Mouse (Mus musculus): ENCODE data around the gene Ppp1r36.
"Not testable (repeated sequence)": the region's sequence is repeated elsewhere in the genome, so short reads cannot be mapped to it uniquely, and the experiment has no call there.

Gene Ppp1r36

DNA sequence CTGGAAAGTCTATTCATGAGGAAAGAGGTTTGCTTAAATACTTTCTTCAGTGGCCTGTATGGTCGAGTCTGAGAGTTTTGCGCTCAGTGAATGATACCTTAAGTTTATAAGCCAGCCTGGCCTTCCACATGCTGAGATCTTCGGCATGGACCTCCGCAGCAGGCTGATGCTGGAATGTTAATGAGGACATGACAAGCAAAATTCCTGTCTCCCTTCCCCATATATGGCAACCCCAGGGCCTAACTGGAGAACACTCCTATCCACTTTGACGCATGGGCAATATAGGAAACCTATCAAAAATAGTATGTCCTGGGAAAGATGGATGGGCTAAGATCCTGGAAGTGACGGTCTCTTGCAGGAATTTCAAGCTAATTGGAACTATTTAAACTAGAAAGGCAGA lies 30.8 kb downstream of the Ppp1r36 start:
- DNase-seq (ENCODE audit: low read depth) = no peak

DNA sequence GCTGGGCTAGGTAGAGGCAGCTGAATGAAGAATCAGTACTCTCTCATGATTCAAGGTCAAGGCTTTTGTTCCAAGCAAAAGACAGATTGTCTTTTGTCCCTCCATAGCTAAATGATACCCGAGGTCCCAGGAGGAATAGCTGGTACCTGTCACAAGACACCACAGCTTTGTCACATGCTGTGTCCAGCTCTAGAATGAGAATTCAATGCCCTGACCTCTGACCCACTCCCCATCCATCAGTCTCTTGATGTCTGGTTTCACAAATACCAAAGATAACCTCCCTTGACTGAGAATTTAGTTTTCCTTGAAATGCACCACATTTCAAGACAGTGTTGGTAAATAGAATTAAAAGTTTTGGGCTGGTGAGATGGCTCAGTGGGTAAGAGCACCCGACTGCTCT lies 34.9 kb downstream of the Ppp1r36 start:
- DNase-seq (ENCODE audit: low read depth) = no peak

DNA sequence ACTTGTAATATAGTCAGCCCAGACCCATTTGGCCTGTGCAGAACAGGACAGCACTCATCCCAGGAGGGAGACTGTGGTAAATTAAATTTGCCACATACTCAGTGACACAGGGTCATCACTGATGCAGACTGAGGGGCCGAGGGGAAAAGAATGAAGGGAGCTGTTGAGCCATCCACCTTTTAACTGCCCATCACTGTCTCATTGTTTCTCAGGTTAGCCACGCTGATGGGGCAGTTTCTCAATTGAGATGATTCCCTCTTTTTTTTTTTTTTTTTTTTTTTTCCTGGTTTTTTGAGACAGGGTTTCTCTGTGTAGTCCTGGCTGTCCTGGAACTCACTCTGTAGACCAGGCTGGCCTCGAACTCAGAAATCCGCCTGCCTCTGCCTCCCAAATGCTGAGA lies 41.1 kb downstream of the Ppp1r36 start:
- DNase-seq (ENCODE audit: low read depth) = not testable (repeated sequence)

DNA sequence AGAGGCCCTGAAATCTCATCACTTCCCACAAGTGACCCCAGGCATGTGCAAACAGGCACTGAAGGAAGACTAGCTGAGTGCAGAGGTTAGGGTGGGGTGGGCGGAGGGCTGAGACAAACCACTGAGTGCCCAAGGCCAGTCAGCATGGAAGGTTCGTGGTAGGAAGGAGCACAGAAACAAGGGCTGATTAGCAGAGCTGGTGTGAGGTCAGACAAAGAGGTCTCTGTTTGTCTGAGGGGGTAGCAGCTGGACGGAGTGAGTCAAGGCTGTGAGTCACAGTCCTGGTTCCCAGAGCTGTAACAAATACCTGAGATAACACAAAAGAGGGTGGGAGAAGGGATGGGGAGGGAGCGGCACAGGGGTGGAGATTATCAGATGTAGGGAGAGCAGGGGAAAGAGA lies 41.7 kb downstream of the Ppp1r36 start:
- peak; percentile 51 for DNase-seq (ENCODE audit: low read depth)

DNA sequence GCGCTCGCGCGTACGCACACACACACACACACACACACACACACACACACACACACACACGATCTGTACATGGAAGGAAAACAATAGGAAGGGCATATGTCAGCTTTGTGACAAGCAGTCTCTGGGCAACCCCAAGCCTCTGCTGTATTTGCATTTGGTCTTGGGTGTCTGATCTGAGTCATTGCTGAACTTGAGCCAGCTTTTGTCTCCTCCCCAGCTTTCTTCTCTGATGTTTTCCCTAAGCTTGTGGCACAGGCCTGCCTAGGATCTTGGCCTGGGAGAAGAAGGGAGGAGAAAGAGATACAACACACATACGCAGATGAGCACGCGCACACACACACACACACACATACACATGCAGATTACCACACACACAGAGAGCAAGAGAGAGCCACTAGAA lies 46.1 kb downstream of the Ppp1r36 start:
- peak; percentile 32 for DNase-seq (ENCODE audit: low read depth)

DNA sequence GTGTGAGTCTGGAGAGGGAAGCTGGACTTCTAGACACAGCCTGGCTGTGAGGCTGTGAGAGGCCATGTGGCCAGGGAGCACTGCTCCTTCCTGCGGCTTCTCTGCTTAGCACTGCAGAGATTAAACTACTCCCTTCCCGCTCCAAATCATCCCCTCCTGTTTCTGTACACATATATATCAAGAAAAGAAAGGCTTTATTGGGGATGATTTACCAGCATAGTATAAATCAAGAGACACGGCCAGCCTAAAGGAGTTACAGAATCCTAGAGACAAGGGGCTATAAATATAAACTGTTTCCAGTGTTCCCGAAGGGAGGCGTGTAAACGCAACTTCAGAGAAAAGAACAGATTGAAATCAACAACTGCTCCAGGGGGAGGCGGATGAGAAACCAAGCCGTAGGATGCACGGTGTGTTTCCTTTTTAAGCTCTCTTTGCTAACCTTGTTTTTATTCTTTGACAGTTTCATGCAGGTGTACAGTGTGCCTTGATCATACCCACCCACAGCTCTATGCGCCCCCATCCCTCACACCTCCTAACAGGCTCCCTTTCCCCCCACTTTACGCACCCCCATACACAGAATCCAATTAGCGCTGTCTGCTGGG lies 47.4 kb downstream of the Ppp1r36 start:
- no peak for DNase-seq (ENCODE audit: low read depth)

DNA sequence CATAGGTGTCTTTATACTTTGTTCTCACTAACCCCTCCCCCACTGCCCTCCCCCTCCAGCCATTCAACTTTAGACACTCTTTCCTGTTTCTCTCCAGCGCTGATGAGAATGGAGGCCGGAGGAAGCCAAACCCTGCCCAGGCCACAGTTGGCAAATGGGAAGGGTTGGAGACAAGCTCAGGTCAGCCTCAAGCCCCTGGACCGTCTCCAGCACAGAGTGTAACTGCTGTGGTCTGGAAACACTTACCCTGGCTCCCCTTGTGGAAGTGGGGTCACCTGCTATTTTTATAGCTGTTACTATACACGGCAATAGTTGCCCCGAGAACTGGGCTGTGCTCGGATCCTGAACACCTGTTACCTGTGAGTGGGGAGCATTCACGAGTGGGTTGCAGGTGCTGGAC lies 49.3 kb downstream of the Ppp1r36 start:
- DNase-seq (ENCODE audit: low read depth) = peak; percentile 28

DNA sequence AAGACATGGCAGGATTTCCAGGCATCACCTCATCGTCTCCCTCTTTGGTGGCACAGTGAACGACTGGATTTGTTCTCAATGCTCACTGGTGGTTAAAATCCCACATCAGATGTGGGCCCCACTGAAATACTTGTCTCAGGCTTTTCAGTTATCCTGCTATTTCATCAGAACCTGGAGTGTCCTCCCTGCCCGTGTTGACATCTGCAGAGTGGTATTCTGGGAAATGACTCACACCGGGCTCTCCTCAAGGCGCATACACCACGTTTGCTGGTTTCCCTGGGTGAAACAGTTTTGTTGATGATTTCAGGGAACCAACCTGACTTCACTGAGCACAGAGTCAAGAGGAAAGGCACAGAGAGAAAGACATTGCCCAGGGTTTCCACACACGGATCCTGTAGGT lies 49.9 kb downstream of the Ppp1r36 start:
- DNase-seq (ENCODE audit: low read depth) = peak; percentile 74

DNA sequence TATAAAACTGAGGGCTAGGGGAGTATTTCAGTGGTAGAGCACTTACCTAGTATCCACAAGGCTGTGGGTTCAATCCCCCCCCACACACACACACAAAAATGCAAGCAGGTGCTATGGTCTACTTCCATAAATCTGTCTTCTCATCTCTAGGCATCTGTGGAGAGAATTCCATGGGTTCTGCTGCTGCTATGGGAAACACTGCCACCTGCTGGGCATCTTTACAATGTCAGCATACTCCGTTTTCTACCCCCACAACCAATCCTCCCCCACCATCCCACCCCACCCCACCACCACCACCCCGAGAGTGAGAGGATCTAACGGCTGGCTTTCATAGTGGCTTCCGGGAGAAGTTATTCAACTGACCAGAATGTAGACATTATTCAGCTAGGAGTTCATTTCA lies 54.7 kb downstream of the Ppp1r36 start:
- peak; percentile 80 for DNase-seq (ENCODE audit: low read depth)

DNA sequence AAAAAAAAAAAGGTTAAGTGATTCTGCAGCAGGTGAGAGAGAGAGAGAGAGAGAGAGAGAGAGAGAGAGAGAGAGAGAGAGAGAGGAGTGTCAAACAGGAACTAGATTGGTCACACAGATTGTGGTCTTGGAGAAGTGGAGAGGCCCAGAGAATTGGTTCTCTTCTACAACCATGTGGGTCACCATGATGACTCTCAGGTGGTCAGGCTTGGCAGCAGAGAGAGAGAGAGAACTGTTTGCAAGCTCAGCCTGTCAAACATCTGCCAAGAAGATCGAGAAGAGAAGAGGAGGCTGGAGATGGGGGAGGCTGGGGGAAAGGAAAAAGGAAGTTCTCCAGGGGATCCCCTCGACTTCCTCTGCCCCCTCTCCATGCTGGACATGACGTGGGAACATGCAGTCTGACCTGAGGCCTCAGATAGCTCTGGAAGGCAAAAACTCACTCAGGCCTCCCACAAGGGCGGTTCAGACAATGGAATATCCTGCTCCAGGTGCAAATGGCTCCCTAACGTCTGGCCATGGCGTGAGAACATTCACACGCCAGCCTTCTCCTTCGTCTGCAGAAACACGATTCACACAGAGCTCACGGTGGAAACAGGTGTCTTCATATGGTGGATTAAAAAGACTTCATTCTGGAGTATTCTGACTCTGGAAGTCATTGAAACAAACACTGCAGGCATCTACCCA lies 56.4 kb downstream of the Ppp1r36 start:
- DNase-seq (ENCODE audit: low read depth) = peak; percentile 60

DNA sequence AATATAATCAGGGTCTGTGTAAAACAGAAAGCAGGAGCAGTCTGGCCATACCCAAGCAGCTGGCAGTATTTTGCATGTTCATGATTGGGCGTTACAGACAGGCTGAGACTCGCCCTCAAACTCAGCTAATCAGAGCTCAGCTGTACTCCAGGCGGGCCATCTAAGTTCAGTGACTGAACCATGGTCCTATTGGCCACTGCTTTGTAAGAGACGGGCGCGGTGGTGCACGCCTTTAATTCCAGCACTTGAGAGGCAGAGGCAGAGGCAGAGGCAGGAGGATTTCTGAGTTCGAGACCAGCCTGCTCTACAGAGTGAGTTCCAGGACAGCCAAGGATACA lies 56.9 kb downstream of the Ppp1r36 start:
- peak; percentile 42 for DNase-seq (ENCODE audit: low read depth)

DNA sequence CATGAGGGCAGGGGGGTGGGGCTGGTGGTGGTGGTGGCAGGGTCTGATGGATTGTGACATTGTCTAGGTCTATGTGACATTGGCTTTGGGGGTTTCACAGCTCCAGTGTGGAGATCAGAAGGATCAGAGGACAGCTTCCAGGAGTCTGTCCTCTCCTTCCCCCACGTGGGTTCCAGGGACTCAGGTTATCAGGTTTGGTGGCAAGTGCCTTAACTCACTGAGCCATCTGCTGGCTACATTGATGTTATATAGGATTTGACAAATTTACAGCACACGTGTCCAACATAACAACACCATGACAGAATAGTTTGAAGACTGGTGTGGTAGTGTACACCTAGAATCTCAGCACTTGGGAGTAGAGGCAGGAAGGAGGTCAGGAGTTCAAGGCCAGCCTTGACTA lies 57.5 kb downstream of the Ppp1r36 start:
- DNase-seq (ENCODE audit: low read depth) = peak; percentile 43

DNA sequence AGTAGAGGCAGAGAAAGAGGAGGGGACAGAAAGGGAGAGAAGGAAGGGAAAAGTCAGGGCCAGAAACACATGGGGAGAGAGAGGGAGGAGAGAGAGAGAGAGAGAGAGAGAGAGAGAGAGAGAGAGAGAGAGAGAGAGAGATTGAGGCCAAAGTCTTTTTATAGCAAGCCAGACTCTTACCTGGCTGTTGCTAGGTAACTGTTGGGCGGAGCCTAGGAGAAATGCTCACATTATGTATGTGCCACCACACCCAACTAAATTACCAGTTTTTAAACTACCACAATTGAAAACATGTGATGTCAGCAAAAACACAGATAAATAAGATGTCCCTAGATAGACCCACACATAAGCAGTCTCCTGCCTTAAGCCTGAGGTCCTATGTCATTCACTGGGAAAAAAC lies 58.8 kb downstream of the Ppp1r36 start:
- DNase-seq (ENCODE audit: low read depth) = no peak

DNA sequence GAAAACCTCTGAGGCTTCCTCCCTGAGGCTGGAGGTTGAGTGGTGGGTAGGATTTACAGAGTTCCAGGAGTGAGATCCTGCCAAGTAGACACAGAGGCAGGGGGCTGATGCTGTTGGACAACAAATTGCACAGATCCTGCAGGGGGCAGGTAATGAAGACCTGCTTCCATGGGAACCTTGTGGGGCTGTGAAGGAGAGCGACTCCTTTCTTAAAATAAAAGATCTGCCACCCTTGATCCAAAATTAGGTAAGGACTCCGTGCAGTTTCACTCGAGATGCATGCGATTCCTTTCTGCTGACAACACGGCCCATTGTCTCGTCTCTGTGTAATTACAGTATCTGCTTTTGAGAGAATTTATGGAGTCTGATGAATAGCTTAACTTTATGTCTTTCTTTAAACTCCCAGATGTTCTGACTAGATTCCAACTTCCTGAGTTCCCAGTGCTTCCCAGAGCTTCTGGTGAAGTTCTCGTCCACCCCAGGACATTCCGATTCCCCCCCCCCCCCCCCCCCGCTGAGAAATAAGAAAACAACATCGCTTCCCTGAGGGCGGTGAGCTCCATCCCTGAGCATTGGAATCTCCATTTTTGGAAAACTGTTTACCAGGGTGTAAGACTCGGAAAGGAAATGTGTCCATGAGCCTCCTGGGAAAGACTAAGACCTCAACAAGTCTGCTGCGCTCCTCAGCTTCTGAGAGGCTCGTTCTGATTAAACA lies 61.1 kb downstream of the Ppp1r36 start:
- no peak for DNase-seq (ENCODE audit: low read depth)

DNA sequence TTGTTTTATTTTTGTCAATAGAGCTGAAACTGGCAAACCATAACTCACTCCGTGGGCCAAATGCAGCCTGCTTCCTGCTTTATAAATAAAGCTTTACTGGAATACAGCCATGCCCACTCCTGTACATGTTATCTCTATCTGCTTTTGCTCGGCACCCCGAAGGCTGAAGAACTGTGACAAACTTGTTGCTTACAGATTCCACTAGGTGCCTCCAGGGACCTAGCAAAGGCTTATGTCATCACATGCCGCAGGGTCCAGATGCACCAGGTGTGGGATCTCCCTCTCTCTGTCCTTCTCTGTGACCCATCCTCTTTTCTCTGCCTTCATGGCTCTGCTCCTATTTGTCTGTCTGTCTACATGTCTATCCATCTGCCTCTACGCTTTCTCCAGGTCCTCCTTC lies 61.8 kb downstream of the Ppp1r36 start:
- no peak for DNase-seq (ENCODE audit: low read depth)

DNA sequence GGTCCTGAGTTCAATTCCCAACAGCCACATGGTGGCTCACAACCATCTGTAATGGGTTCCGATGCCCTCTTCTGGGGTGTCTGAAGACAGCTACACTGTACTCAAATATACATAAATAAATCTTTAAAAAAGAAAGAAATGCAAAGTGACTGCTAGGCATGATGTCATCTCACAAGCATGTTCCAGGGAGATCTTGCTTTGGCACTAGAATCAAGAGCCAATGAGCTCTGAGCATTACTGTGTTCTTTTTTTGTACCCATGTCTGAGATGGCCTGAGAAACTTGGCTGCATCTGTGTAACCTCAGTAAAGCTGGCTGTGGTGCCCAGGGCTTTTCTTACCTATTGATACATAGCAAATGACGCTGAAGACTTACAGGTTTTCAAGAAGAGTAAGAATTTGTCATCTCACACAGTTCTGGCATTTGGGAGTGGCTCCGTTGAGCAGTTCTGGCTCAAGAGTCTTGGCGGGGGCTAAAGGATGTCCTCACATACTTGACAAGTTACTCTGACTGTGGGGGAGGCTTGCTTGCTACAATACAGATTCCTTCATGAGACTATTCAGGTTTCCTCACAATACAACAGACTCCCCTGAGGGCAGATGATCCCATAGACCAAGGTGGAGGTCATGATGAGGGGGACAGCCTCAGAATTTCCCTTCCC lies 62.6 kb downstream of the Ppp1r36 start:
- DNase-seq (ENCODE audit: low read depth) = no peak

DNA sequence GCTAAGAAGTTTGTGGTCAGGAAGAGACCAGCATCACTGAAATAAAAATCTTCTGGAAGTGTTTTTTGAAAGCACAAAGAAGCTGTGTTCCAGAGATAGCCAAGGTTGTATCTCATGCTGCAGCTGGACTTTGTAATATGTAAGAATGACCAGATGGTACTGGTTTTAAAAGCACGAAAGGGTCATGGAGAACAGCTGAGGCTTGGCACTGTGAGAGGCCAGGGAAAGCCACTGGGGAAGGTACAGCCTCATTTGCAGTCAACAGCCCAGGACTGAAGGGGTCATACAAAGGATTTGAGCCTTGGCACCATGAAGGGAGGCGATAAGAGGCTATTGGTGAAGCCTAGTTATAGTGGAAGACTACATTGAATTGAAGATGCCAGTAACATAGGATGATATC lies 65.1 kb downstream of the Ppp1r36 start:
- DNase-seq (ENCODE audit: low read depth) = no peak

DNA sequence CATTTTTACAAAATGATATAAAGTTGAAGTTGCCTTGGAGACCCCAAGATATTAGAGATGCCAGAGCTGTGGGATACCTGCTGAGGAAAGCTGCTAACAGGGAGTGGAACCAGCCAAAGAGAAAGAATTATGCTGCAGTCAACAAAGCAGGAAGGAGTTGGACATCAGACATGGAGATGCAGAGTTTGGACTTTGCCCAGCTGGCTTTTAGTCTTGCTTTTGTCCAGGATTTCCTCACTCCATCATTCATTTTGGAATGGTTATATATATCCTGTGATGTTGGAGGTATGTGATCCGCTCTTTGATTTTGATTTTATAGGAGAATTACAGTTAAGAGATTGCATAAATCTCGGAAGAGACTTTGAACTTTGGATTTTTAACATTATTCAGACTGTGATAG lies 65.6 kb downstream of the Ppp1r36 start:
- DNase-seq (ENCODE audit: low read depth) = no peak

DNA sequence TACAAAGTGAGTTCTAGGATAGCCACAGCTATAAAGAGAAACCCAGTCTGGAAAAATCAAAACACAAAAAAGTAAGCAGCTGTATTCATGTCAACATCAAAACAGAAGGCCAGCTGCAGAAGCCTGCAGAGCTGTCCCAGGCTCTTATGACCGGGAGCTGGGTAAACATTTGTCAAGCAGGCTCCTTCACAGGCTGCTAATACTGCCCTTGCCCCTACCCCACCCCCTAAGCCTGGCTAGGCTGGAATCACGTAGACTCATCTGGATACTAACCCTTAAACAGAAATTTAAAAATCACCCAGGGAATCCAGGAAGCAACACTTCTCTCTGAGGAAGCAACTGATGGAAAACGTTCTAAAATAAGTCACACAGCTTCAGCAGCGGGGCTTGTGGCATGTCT lies 67.5 kb downstream of the Ppp1r36 start:
- no peak for DNase-seq (ENCODE audit: low read depth)

DNA sequence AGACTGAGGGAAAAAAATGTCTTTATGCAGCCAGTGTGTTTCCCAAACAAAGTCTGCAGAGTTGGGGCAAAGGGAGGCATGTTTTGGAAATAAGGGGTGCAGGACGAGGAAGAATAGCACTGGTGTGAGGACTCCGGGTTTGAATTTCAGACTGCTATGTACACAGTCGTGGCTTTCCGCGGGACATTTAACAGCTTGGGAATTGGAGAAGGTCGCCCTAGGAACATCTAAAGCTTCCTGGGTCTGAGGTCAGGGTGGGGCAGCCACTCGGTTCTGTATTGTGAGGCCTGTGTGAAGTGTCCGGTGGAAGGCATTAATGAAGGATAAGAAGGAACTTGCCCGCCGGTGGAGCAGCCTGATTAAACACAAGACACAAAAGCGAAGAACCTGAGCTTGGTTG lies 68.0 kb downstream of the Ppp1r36 start:
- DNase-seq (ENCODE audit: low read depth) = no peak

DNA sequence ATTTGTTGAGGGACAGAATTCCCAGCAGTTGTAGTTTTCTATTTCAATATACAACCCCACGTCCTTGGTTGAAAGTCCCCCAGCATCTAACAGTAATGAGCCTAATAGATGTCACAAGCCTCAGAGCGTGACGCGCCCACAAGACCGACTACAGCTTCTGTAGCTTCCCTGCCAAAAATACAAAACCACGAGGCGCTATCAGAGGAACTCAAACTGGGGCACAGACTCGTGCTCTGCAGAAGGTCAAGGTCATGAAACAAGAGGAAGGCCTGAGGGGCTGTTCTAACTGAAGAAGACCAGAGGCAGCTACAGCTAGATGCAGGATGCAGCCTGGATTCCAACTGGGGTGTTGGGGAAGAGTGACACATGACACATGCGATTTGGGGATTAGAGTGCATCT lies 69.6 kb downstream of the Ppp1r36 start:
- peak; percentile 85 for DNase-seq (ENCODE audit: low read depth)
